Mouse (Mus musculus): ENCODE data around the gene Tnfrsf11a. TPM values are rescaled to one million over a fixed set of nuclear protein-coding genes. Genes with fewer than 3 reads are reported as not detected.

The Tnfrsf11a gene
- polyA plus RNA-seq, 1 experiment: not detected

- H3K4me1 ChIP-seq (ENCODE audit: control insufficient read depth, insufficient read depth, low read length): peaks cover 4% of the 10 kb centered on the region; the same call in 1 of the 2 replicates
- 94% methylated on average over 11 of the region's 11 CpGs for WGBS
- H3K27ac ChIP-seq (ENCODE audit: insufficient read depth, low read depth, low read length): no peak overlapping the region
- TF ChIP-seq POLR2A (IDR thresholded peaks at IDR 0.05; ENCODE audit: insufficient read depth, low read depth, low read length): no peak
- no peak for TF ChIP-seq CTCF (IDR thresholded peaks at IDR 0.05; ENCODE audit: insufficient read depth, low read depth, low read length)
- no peak overlapping the region for H3K4me3 ChIP-seq (ENCODE audit: insufficient read depth, low read depth, low read length)
These were observed 97.9 kb downstream of the Tnfrsf11a start for GRCm38 (mm10) chr1:105878416-105878815.

- Histone ChIP-seq H3K4me1 (ENCODE audit: control insufficient read depth, insufficient read depth, low read length) (peaks cover 4% of the 10 kb centered on the region; the same call in 1 of the 2 replicates), H3K4me3 (ENCODE audit: insufficient read depth, low read depth, low read length) (no peak overlapping the region), H3K27ac (ENCODE audit: insufficient read depth, low read depth, low read length) (no peak overlapping the region)
- 26% methylated on average over 24 of the region's 25 CpGs for WGBS
- no peak for TF ChIP-seq CTCF (IDR thresholded peaks at IDR 0.05; ENCODE audit: insufficient read depth, low read depth, low read length)
- no peak for TF ChIP-seq POLR2A (IDR thresholded peaks at IDR 0.05; ENCODE audit: insufficient read depth, low read depth, low read length)
These were observed 100.2 kb downstream of the Tnfrsf11a start for GRCm38 (mm10) chr1:105880555-105881304.

GRCm38 (mm10) chr1:105881466-105881865 is 100.9 kb downstream of the Tnfrsf11a start:
- WGBS: 87% methylated on average over 7 of the region's 7 CpGs
- H3K4me1 ChIP-seq (ENCODE audit: control insufficient read depth, insufficient read depth, low read length): peaks cover 4% of the 10 kb centered on the region; the same call in 1 of the 2 replicates
- H3K4me3 ChIP-seq (ENCODE audit: insufficient read depth, low read depth, low read length): no peak overlapping the region
- H3K27ac ChIP-seq (ENCODE audit: insufficient read depth, low read depth, low read length): no peak overlapping the region
- TF ChIP-seq POLR2A (IDR thresholded peaks at IDR 0.05; ENCODE audit: insufficient read depth, low read depth, low read length) (no peak), CTCF (IDR thresholded peaks at IDR 0.05; ENCODE audit: insufficient read depth, low read depth, low read length) (no peak)

GRCm38 (mm10) chr1:105883498-105883897 is 103.0 kb downstream of the Tnfrsf11a start:
- Histone ChIP-seq H3K27ac (ENCODE audit: insufficient read depth, low read depth, low read length) (no peak overlapping the region), H3K4me3 (ENCODE audit: insufficient read depth, low read depth, low read length) (no peak overlapping the region), H3K4me1 (ENCODE audit: control insufficient read depth, insufficient read depth, low read length) (peaks cover 4% of the 10 kb centered on the region; the same call in 1 of the 2 replicates)
- TF ChIP-seq CTCF (IDR thresholded peaks at IDR 0.05; ENCODE audit: insufficient read depth, low read depth, low read length) (no peak), POLR2A (IDR thresholded peaks at IDR 0.05; ENCODE audit: insufficient read depth, low read depth, low read length) (no peak)
- 81% methylated on average over 2 of the region's 2 CpGs for WGBS

DNA sequence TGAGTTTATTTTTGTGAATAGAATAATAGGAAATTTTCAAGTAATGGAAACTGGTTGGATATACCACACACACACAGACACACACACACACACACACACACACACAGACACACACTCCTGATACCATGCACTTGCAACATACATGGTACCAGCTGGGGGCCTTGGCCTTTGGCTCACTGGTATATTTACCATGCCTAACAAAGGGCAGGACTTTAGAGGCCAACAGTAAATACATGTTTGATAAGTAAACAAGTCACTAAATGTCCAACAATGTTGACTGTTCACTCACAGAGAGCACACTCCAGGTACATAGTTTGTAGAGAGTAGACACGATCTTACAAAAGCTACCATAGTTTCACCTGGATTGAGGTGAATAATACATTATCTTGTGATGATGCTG is 104.6 kb downstream of the Tnfrsf11a start:
- 98% methylated on average over 1 of the region's 1 CpGs for WGBS
- peaks cover 4% of the 10 kb centered on the region; the same call in 1 of the 2 replicates for H3K4me1 ChIP-seq (ENCODE audit: control insufficient read depth, insufficient read depth, low read length)
- no peak overlapping the region for H3K27ac ChIP-seq (ENCODE audit: insufficient read depth, low read depth, low read length)
- no peak overlapping the region for H3K4me3 ChIP-seq (ENCODE audit: insufficient read depth, low read depth, low read length)
- no peak for TF ChIP-seq POLR2A (IDR thresholded peaks at IDR 0.05; ENCODE audit: insufficient read depth, low read depth, low read length)
- TF ChIP-seq CTCF (IDR thresholded peaks at IDR 0.05; ENCODE audit: insufficient read depth, low read depth, low read length): no peak

DNA sequence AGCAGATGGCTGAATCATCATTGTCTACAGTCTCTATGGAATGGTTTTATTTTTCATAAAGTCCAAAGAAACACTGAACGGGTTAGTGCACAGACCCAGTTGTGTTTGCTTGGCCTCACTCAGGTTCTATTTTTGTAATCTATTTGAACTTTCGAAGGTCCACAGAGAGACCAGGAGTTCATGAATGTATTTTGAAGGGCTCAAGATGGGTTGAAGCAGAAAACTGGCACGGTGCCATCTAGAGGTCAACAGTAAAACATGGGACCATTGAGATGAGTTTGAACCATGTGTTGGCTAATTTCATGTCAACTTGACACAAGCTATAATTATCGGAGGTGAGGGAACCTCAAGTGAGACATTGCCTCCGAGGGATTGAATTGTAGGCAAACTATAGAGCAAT is 105.1 kb downstream of the Tnfrsf11a start:
- WGBS: 74% methylated on average over 5 of the region's 5 CpGs
- Histone ChIP-seq H3K4me3 (ENCODE audit: insufficient read depth, low read depth, low read length) (no peak overlapping the region), H3K27ac (ENCODE audit: insufficient read depth, low read depth, low read length) (no peak overlapping the region), H3K4me1 (ENCODE audit: control insufficient read depth, insufficient read depth, low read length) (peaks cover 4% of the 10 kb centered on the region; the same call in 1 of the 2 replicates)
- TF ChIP-seq POLR2A (IDR thresholded peaks at IDR 0.05; ENCODE audit: insufficient read depth, low read depth, low read length) (no peak), CTCF (IDR thresholded peaks at IDR 0.05; ENCODE audit: insufficient read depth, low read depth, low read length) (no peak)

- 83% methylated on average over 5 of the region's 5 CpGs for WGBS
- no peak for TF ChIP-seq CTCF (IDR thresholded peaks at IDR 0.05; ENCODE audit: insufficient read depth, low read depth, low read length)
- no peak for TF ChIP-seq POLR2A (IDR thresholded peaks at IDR 0.05; ENCODE audit: insufficient read depth, low read depth, low read length)
- H3K4me3 ChIP-seq (ENCODE audit: insufficient read depth, low read depth, low read length): no peak overlapping the region
- no peaks in the 10 kb centered on the region for H3K4me1 ChIP-seq (ENCODE audit: control insufficient read depth, insufficient read depth, low read length)
- no peak overlapping the region for H3K27ac ChIP-seq (ENCODE audit: insufficient read depth, low read depth, low read length)
These were observed 105.8 kb downstream of the Tnfrsf11a start for GRCm38 (mm10) chr1:105886358-105886757.

GRCm38 (mm10) chr1:105891032-105891725 is 110.7 kb downstream of the Tnfrsf11a start:
- Histone ChIP-seq H3K27ac (ENCODE audit: insufficient read depth, low read depth, low read length) (no peak overlapping the region), H3K4me1 (ENCODE audit: control insufficient read depth, insufficient read depth, low read length) (no peaks in the 10 kb centered on the region), H3K4me3 (ENCODE audit: insufficient read depth, low read depth, low read length) (no peak overlapping the region)
- TF ChIP-seq POLR2A (IDR thresholded peaks at IDR 0.05; ENCODE audit: insufficient read depth, low read depth, low read length) (no peak), CTCF (IDR thresholded peaks at IDR 0.05; ENCODE audit: insufficient read depth, low read depth, low read length) (peak; percentile 44; the same call in 1 of the 2 replicates)
- WGBS: 38% methylated on average over 15 of the region's 15 CpGs

DNA sequence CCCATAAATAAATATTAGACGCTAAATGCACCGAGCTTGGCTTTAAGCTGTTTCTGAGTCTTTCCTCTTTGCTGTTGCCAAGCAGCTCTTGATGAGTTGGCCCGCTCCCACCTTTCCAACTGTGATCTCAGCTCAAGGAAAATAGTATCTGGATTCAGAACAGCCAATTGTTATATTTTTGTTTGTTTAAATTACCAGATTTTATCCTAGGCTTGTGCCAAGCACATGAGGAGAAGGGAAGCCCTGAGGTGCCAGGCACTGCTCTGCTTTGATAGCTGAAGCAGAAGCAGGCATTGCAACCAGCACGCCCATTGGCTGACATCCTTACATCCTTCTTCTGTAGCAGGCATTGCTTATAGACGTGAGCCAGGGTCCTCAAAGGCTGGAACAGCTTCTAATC is 114.5 kb downstream of the Tnfrsf11a start:
- no peak overlapping the region for H3K4me3 ChIP-seq (ENCODE audit: insufficient read depth, low read depth, low read length)
- 31% methylated on average over 5 of the region's 5 CpGs for WGBS
- no peak overlapping the region for H3K27ac ChIP-seq (ENCODE audit: insufficient read depth, low read depth, low read length)
- no peak for TF ChIP-seq POLR2A (IDR thresholded peaks at IDR 0.05; ENCODE audit: insufficient read depth, low read depth, low read length)
- no peak for TF ChIP-seq CTCF (IDR thresholded peaks at IDR 0.05; ENCODE audit: insufficient read depth, low read depth, low read length)
- H3K4me1 ChIP-seq (ENCODE audit: control insufficient read depth, insufficient read depth, low read length): no peaks in the 10 kb centered on the region

Other genes starting within 250 kb of the Tnfrsf11a start
- gene Pign, start 117.0 kb upstream of the Tnfrsf11a start, polyA plus RNA-seq (2012; ENCODE audit: insufficient read depth, insufficient read length, low replicate concordance, missing spikeins): not detected in 2 replicates
- gene Relch, start 116.9 kb upstream of the Tnfrsf11a start, polyA plus RNA-seq (2012; ENCODE audit: insufficient read depth, insufficient read length, low replicate concordance, missing spikeins): 163 TPM in 1 of 2 replicates, not detected in the other
- not detected in 2 replicates for gene Zcchc2, start 209.7 kb downstream of the Tnfrsf11a start, polyA plus RNA-seq (2012; ENCODE audit: insufficient read depth, insufficient read length, low replicate concordance, missing spikeins)